Mouse (Mus musculus) midbrain, embryonic 12.5 days (tissue): ENCODE measurements around the gene Mapt. TPM values are rescaled to one million over a fixed set of nuclear protein-coding genes. Genes with fewer than 3 reads are reported as not detected.

Experiments
- ATAC-seq: fragments of 200-750 bp; cut with Nextera tagmentation; 2 replicates; pipeline ENCODE4 v1.8.0; 2017; ENCODE audit warnings: low read depth, moderate TSS enrichment, moderate library complexity; ENCODE audit not compliant: low FRiP score
- H3K27ac ChIP-seq: fragments of 300-500 bp; sonication (generic); replicated peaks from 2 replicates; pipeline ENCODE4 v1.5.1; 2016; ENCODE audit warnings: mild to moderate bottlenecking
- H3K27me3 ChIP-seq: fragments of 300-500 bp; sonication (generic); 2 replicates; pipeline ENCODE4 v1.6.1; 2016; ENCODE audit warnings: mild to moderate bottlenecking
- H3K36me3 ChIP-seq: fragments of 300-500 bp; sonication (generic); 2 replicates; pipeline ENCODE4 v1.6.1; 2016
- H3K4me1 ChIP-seq: fragments of 300-500 bp; sonication (generic); 2 replicates; pipeline ENCODE4 v1.6.1; 2016
- H3K4me2 ChIP-seq: fragments of 300-500 bp; sonication (generic); replicated peaks from 2 replicates; pipeline ENCODE4 v1.6.1; 2016; ENCODE audit warnings: mild to moderate bottlenecking, moderate library complexity
- H3K4me3 ChIP-seq: fragments of 300-500 bp; sonication (generic); 2 replicates; pipeline ENCODE4 v1.5.1; 2016; ENCODE audit warnings: mild to moderate bottlenecking
- H3K9ac ChIP-seq: fragments of 300-500 bp; sonication (generic); replicated peaks from 2 replicates; pipeline ENCODE4 v1.6.1; 2016; ENCODE audit warnings: mild to moderate bottlenecking, moderate library complexity
- H3K9me3 ChIP-seq: fragments of 300-500 bp; sonication (generic); 2 replicates; pipeline ENCODE4 v1.6.1; 2016; ENCODE audit warnings: mild to moderate bottlenecking
- whole genome bisulfite sequencing: fragments of 180-500 bp; shearing (Covaris S2); methylation state at CpG from one replicate; pipeline ENCODE4 v1.1.7; 2016; 5-methylcytosine and 5-hydroxymethylcytosine counted together
- microRNA-seq: library from miRNA; unstranded; fragments of <30 nt; microRNA quantifications from one replicate; pipeline ENCODE4, GENCODE M21; 2017
- polyA plus RNA-seq: library from polyadenylated mRNA; unstranded; fragments of >200 nt; fragmentation: Nextera tagmentation; extraction: Ambion mirVana; gene quantifications from 2 replicates; pipeline ENCODE4 v1.2.1, GENCODE M21; 2016

Gene Mapt
- polyA plus RNA-seq, 1 experiment from 2014 or later: 169 TPM

DNA sequence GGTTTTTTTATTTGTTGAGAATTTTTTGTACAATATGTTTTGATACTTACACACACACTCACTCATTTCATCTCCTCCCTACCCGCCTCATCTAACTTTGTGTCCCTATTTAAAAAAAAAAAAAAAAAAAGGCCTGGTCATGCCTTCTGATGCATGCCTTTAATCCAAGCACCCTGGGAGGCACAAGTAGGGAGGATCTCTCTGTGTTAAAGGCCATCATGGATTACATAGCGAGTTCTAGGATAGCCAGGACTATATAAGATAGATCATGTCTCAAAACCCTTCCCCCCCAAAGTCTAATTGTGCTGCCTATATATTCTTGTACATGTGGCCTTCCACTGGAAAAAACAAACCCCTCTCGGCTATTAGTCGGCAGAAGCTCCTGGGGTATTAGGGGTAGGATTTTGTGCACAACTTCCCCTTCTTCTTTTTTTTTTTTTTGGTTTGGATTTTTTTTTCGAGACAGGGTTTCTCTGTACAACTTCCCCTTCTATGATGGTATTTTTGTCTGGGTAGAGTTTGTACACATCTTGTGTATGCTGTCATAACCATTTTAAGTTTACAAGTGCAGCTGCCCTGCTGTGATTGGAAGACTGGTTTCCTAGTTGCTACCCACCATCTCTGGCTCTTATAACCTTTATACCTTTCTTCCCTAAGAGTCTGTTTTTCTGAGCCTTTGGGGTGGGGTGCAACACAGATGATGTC lies 136.4 kb downstream of the Mapt start:
- peaks cover 16% of the 10 kb centered on the region for H3K36me3 ChIP-seq
- ATAC-seq: no peak

DNA sequence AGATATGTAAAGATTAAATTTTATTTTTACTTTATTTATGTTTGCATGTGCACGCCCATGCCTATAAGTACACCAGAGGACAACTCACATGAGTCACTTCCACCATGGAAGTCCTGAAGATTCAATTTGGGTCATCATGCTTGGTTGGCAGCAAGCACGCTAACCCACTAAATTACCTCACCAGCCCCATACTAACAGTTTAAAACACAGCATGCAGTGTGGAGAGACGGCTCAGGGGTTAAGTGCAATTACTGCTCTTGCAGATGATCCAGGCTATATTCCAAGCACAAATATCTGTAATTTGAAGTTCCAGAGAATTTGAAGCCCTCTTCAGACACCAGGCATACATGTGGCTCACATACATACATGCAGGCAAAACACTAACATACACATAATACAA lies 145.1 kb downstream of the Mapt start:
- Histone ChIP-seq H3K27ac (no peak overlapping the region), H3K4me1 (no peaks in the 10 kb centered on the region), H3K9ac (no peak overlapping the region), H3K4me3 (no peak overlapping the region), H3K4me2 (no peak overlapping the region), H3K36me3 (peaks cover 19% of the 10 kb centered on the region), H3K27me3 (no peaks in the 10 kb centered on the region), H3K9me3 (no peaks in the 10 kb centered on the region)
- no peak for ATAC-seq
- 90% methylated on average over 3 of the region's 3 CpGs for WGBS

More for the DNA sequence above, 136.4 kb downstream of the Mapt start:
- H3K27ac ChIP-seq: no peak overlapping the region
- 85% methylated on average over 5 of the region's 5 CpGs for WGBS
- H3K9me3 ChIP-seq: no peaks in the 10 kb centered on the region
- no peaks in the 10 kb centered on the region for H3K27me3 ChIP-seq
- no peak overlapping the region for H3K4me2 ChIP-seq
- H3K4me1 ChIP-seq: no peaks in the 10 kb centered on the region
- no peak overlapping the region for H3K4me3 ChIP-seq
- H3K9ac ChIP-seq: no peak overlapping the region

DNA sequence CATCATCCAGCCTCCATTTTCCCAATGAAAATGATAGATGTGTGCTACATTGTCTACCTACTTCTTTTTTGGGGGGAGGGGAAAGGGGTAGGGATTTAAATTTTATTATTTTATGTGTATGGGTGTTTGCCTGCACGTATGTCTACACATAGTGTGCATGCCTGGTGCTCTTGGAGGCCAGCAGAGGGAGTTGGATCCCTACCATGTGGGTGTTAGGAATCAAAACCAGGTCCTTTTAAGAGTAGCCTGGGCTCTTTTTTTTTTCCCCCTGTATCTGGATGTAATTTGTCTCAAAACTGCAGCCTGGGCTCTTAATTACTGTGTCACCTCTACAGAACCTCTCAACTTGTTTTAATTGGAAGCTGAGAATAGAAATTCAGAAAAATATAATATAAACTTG lies 148.4 kb downstream of the Mapt start:
- 79% methylated on average over 1 of the region's 1 CpGs for WGBS

More for the DNA sequence above, 148.4 kb downstream of the Mapt start:
- no peaks in the 10 kb centered on the region for H3K27me3 ChIP-seq
- ATAC-seq: no peak
- H3K4me1 ChIP-seq: no peaks in the 10 kb centered on the region
- no peaks in the 10 kb centered on the region for H3K9me3 ChIP-seq
- H3K27ac ChIP-seq: no peak overlapping the region
- H3K4me2 ChIP-seq: no peak overlapping the region
- no peak overlapping the region for H3K4me3 ChIP-seq
- H3K36me3 ChIP-seq: 0 out of 2 replicates have a peak, but pooled peaks cover 7% of the 10 kb centered on the region
- H3K9ac ChIP-seq: no peak overlapping the region

Small RNAs within 50 kb of the gene (microRNA-seq; reads per million reads assigned to microRNA genes)
- gene Gm47310: not detected

Other genes with a start within 250 kb of the Mapt start
- gene Crhr1, start 98.5 kb upstream of the Mapt start, polyA plus RNA-seq: 0.51 and 0.65 TPM in 2 replicates
- gene Sppl2c, start 45.1 kb upstream of the Mapt start, polyA plus RNA-seq: not detected in 2 replicates
- gene Kansl1, start 237.5 kb downstream of the Mapt start, polyA plus RNA-seq: 36.9 and 38.1 TPM in 2 replicates